Mouse (Mus musculus): ENCODE results near the gene Dnah12.
"Not testable (repeated sequence)": the region's sequence is repeated elsewhere in the genome, so short reads cannot be mapped to it uniquely, and the experiment has no call there.

The Dnah12 gene

DNA sequence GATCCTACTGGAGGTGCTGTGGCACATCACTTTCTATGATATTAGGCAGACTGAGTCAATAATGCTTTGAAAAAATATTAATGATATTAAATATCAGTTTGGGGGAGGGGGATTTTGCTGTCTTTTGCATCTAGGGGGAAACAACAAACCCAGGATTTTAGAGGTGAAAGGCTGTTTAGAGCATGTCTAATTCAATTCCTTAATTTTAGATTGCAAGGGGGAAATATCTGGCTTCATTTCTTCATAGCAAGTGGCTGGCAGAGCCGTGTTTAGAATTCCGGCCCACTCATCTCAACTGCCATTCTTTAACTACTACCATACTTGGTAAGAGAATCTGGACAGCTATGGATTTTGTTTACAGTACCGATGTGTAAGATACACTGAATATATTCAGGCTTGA is at the start of gene Dnah12:
TSS of gene Dnah12 (plus strand) at position 301 of the 400 bp plus-strand sequence.
- in situ Hi-C loops (cut with MboI, MseI) = loop anchor here (5.0 to 25.0 kb wide), 2 partner anchors 34 to 294 kb away; partner anchors contain the start of gene Hesx1

GRCm38 (mm10) chr14:26645989-26646650 is 47.0 kb upstream of the Dnah12 start:
- in situ Hi-C loops (cut with MboI, MseI) = no loop called here

DNA sequence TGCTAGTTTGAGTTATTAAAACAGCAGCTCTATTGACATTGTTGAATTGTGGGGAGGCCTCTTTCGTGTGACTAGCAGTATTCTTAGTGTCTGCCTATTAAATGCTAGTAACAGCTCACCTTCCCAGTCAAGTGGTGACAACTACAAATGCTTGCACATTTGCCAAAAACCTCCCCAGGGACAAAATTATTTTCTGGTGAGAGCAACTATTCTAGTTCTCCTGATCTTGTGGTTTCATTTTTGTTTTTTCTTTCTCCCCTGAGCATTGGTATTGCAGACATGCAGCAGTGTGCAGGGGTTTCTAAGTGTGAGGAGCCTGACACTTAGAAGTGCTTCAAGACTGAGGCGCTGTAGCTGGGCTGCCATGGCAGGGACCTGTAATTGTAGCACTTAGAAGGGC is 45.3 kb upstream of the Dnah12 start:
- in situ Hi-C loops (cut with MboI, MseI) = no loop called here

- in situ Hi-C loops (cut with MboI, MseI) = no loop called here
Observed at GRCm38 (mm10) chr14:26651901-26652300, 41.2 kb upstream of the Dnah12 start.

GRCm38 (mm10) chr14:26658178-26658577 is 34.9 kb upstream of the Dnah12 start:
- in situ Hi-C loops (cut with MboI, MseI) = no loop called here

DNA sequence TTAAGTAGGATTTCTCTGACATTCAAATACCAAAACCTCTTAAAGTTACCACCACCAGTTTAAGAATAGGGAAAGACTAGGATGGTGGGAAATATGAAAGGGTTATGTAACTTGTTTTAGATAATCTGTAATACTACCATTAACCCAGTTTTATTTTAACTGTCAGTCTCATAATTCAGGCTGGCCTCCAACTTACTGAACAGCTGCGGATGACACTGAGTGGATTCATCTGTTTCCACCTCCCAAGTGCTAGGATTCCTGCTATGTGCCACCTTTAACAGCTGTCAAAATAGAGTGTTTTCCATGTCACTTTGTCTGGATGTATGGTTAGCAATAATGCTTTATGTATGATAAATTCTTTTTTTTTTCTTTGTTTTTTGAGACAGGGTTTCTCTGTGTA is 32.8 kb upstream of the Dnah12 start:
- in situ Hi-C loops (cut with MboI, MseI) = no loop called here

GRCm38 (mm10) chr14:26662016-26662415 is 31.1 kb upstream of the Dnah12 start:
- in situ Hi-C loops (cut with MboI, MseI) = no loop called here

DNA sequence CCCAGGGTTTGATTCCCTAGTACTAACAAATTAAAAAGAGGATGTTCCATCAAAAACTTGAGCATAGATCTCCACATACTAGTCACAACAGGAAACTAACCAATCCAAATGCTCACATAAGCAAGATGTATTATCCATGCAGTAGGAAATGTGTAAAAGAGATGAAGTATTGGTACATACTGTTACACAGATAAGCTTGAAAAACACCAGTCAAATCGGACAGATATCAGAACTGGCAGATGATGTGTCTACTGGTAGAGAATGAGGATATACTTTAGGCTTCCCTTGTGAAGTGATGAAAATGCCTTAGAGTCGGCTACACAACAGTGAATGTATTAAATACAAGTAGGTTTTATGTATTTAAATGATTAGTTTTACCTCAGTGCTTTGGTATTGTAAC is 30.6 kb upstream of the Dnah12 start:
- in situ Hi-C loops (cut with MboI, MseI) = no loop called here

- in situ Hi-C loops (cut with MboI, MseI) = no loop called here
Observed at GRCm38 (mm10) chr14:26663851-26664250, 29.2 kb upstream of the Dnah12 start.

DNA sequence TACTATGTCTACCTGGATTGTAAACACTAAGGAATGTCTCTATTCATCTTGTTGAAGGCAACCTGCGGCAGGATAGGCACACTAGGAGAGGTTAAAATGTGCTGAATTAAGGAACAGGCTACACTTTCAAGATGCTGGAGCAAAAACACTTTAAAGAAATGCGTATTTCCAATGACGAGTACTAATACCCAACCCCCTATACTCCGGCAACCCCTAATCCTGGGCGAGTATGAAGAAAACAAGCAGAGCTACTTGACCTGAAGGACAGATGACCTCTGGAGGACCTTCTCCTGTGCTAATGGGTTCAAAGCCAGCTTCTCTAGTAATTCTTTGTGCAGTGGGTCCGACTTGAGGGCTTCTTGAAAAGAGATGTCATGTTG is 25.1 kb upstream of the Dnah12 start:
- in situ Hi-C loops (cut with MboI, MseI) = no loop called here

GRCm38 (mm10) chr14:26668371-26669291 is 24.4 kb upstream of the Dnah12 start:
- in situ Hi-C loops (cut with MboI, MseI) = no loop called here

- in situ Hi-C loops (cut with MboI, MseI) = no loop called here
Observed at GRCm38 (mm10) chr14:26669292-26670073, 23.6 kb upstream of the Dnah12 start, which contains the start of gene Pde12. Gene Pde12, minus strand, starts transcription at chr14:26669883.

DNA sequence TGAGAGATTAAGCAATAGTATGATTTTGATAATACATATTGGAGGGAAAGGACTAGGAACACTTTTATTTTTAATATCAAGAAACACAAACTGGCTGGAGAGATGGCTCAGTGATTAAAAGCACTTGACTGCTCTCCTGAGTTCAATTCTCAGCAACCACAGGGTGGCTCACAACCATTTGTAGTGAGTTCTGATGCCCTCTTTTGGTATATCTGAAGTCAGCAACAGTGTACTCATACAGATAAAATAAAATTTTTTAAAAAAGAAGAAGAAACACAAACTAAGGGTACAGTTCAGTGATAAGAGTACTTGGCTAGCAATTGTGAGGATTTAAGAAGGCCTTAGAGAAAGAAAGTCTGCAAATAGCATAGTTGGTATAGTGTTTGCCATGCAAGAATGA is 22.1 kb upstream of the Dnah12 start:
- in situ Hi-C loops (cut with MboI, MseI) = no loop called here

GRCm38 (mm10) chr14:26671870-26672615 is 21.0 kb upstream of the Dnah12 start:
- in situ Hi-C loops (cut with MboI, MseI) = not testable (repeated sequence)

DNA sequence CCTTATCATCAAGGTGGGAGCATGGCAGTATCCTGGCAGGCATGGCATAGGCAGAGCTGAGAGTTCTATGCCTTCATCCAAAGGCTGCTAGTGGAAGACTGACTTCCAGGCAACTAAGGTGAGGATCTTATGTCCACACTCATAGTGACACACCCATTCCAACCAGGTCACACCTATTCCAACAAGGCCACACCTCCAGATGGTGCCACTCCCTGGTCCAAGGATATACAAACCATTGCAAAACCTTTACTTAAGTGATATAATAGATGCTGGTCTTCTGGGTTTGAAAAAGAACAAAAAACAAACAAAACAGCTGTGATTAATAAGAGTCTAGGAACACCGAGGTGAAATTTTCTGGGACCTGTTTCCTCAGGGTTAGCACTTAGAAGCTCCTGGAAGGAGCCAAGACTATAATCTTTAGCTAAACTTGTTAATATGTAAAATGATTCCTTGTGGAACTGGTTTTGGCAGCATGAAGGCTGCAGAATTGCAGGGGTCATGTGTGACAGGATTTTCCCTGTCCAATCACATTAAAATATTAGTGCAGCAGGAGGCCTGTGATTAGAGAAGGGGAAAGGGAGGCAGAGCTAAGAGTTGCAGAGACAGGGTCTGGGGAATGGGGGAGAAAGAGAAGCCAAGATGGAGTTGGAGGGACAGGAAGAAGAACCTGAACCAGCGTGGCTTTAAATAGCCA is 18.5 kb upstream of the Dnah12 start:
- in situ Hi-C loops (cut with MboI, MseI) = loop anchor here (25.0 kb wide), 1 partner anchor 313 kb away; the partner anchor contains the start of gene Hesx1

DNA sequence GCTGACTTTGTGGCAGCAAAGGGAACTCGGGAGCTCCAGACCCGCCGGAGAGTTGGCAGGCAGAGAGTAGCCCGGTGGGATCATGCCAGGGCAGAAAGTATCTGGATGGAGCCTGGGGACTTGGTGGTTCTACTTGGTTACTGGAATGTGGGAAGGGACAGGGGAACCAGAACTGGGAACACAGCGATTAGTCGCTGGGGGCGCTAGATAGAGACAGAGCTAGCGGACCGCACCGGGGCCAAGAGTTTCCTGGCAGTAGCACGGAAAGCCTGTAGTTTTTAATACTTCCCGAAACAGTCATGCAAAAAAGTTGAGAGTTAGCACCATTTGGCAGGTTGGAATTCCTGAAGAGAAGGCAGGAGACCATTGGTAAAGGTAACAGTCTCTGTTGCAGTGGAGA is 17.7 kb upstream of the Dnah12 start:
- in situ Hi-C loops (cut with MboI, MseI) = loop anchor here (25.0 kb wide), 1 partner anchor 312 kb away; the partner anchor contains the start of gene Hesx1

- in situ Hi-C loops (cut with MboI, MseI) = loop anchor here (25.0 kb wide), 1 partner anchor 312 kb away; the partner anchor contains the start of gene Hesx1
Observed at GRCm38 (mm10) chr14:26675791-26676190, 17.3 kb upstream of the Dnah12 start.

GRCm38 (mm10) chr14:26690727-26691126 is 2.3 kb upstream of the Dnah12 start:
- in situ Hi-C loops (cut with MboI, MseI) = loop anchor here (5.0 to 25.0 kb wide), 2 partner anchors 37 to 297 kb away; partner anchors contain the start of gene Hesx1

DNA sequence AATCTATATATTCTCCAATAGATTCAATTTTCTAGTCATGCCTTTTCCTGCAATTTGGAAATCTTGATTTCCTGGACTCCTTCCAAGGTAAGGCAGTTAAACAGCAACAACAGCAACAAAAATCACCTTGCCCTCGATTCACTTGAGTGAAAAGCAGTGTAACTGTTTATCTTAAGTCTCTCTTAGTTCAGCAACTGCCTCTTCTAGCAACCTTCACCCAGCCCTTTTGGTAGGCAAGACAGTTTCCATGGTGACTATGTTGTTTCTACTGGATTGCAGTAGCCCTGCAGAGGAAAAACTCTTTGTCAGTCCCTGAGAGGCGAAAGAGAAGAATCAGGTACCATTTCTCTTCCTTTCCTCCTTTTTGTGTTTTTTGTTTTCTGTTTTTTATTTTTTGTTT is 1.7 kb upstream of the Dnah12 start:
- in situ Hi-C loops (cut with MboI, MseI) = loop anchor here (5.0 to 25.0 kb wide), 2 partner anchors 36 to 296 kb away; partner anchors contain the start of gene Hesx1

- in situ Hi-C loops (cut with MboI, MseI) = loop anchor here (25.0 kb wide), 1 partner anchor 289 kb away; the partner anchor contains the start of gene Hesx1
Observed at GRCm38 (mm10) chr14:26697912-26698311, 4.8 kb downstream of the Dnah12 start.

Data from T-helper 2 cell (primary cell).